Mouse (Mus musculus): Measurements from ENCODE around the gene Tm4sf19. TPM values are rescaled to one million over a fixed set of nuclear protein-coding genes. Genes with fewer than 3 reads are reported as not detected.

Gene Tm4sf19
- polyA plus RNA-seq (2012; rRNA removed), result 0.05 and 0.06 TPM in 2 replicates

DNA sequence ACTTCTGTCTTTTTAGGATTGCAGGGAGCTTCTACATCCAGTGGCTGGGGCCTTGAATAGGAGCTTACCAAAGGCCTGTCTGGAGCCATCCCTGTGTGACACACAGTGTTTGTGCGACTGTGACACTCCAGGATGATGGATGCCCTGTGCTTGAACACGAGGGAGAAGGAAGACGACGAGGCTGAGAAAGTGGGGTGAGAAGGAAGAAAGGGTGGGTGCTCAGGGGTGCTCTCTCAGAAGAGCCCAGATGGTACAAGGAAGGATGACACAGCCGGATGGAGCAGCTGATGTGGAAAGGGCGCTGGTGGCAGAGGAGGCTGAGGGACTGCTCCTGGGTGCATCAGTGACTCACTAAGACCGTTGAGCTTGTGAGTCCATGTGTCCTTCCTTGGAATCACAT is at the start of gene Tm4sf19:
Tm4sf19 (plus strand) TSS at position 240 of the 400 bp plus-strand sequence.

GRCm38 (mm10) chr16:32419517-32420483 is 19.5 kb downstream of the Tm4sf19 start, which contains the start of gene Tctex1d2:
Gene Tctex1d2 (plus strand): TSS chr16:32419702.

DNA sequence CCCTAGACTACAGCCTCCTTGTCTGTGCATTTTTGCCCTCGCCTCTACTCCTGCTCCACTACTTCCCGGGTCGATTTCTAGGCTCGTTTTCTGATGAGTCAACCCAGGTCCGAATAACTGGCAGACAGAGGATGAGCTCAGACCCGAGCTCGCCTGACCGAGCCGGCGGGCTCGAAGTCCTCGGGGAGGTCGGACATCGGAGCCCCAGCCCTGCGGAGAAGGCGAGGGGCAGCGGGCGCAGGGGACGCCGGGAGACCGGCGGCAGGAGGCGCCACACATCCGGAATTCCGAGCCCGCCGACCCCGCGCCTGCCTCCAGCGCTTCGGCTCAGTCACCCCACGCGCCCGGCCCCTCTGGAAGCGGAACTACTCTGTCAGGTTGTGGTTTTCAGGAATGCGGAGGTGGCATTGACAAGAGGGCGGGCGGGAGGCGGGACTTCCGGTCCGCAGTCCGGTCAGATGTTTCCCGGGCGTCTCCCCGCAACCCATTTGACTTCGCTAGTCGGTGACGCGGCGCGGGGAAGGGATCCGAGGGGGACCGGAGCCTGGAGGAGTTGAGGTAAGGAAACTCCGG is 30.3 kb downstream of the Tm4sf19 start, which contains the start of gene Pcyt1a:
Pcyt1a (plus strand) TSS at position 448 of the 573 bp plus-strand sequence.

Other genes with a start within 250 kb of the Tm4sf19 start
- 9.5 and 13.9 TPM in 2 replicates for gene Nrros, start 234.9 kb upstream of the Tm4sf19 start, polyA plus RNA-seq (2012; rRNA removed)
- 0.89 and 1.1 TPM in 2 replicates for gene Bex6, start 220.7 kb upstream of the Tm4sf19 start, polyA plus RNA-seq (2012; rRNA removed)
- gene Fbxo45, start 153.3 kb upstream of the Tm4sf19 start, polyA plus RNA-seq (2012; rRNA removed), result 4.2 and 5.1 TPM in 2 replicates
- 8.9 and 9.0 TPM in 2 replicates for gene Wdr53, start 153.3 kb upstream of the Tm4sf19 start, polyA plus RNA-seq (2012; rRNA removed)
- not detected in 2 replicates for gene Smco1, start 129.0 kb upstream of the Tm4sf19 start, polyA plus RNA-seq (2012; rRNA removed)
- gene Rnf168, start 123.0 kb upstream of the Tm4sf19 start, polyA plus RNA-seq (2012; rRNA removed), result 6.9 and 7.9 TPM in 2 replicates
- gene Ubxn7, start 68.2 kb upstream of the Tm4sf19 start, polyA plus RNA-seq (2012; rRNA removed), result 5.0 and 5.1 TPM in 2 replicates
- gene Tctex1d2, start 19.2 kb downstream of the Tm4sf19 start, polyA plus RNA-seq (2012; rRNA removed), result 3.0 and 3.1 TPM in 2 replicates
- gene Pcyt1a, start 30.4 kb downstream of the Tm4sf19 start, polyA plus RNA-seq (2012; rRNA removed), result 15.8 and 17.9 TPM in 2 replicates
- gene Slc51a, start 87.4 kb downstream of the Tm4sf19 start, polyA plus RNA-seq (2012; rRNA removed), result 0.14 and 0.17 TPM in 2 replicates
- 0.01 TPM in 1 of 2 replicates, not detected in the other for gene Zdhhc19, start 95.8 kb downstream of the Tm4sf19 start, polyA plus RNA-seq (2012; rRNA removed)
- gene Tfrc, start 208.4 kb downstream of the Tm4sf19 start, polyA plus RNA-seq (2012; rRNA removed), result 263 and 298 TPM in 2 replicates
- gene Tnk2, start 243.4 kb downstream of the Tm4sf19 start, polyA plus RNA-seq (2012; rRNA removed), result 12.2 and 14.2 TPM in 2 replicates

Measured in liver, embryonic 14 days (tissue).